Mouse (Mus musculus) MEL (cell line): Measurements from ENCODE around the gene Gdap1l1. TPM values are rescaled to one million over a fixed set of nuclear protein-coding genes. Genes with fewer than 3 reads are reported as not detected.
A peak's percentile ranks its signal among the peaks of the same experiment; 100 is the strongest.

ENCODE experiments used
- DNase-seq: peaks from one replicate; pipeline ENCODE4 v3.0.0; 2011; ENCODE audit warnings: low read depth, low spot score
- H3K27ac ChIP-seq: 2 replicates; pipeline ENCODE4 v1.5.1; 2012; ENCODE audit warnings: low read depth, mild to moderate bottlenecking, control low read depth, low read length, moderate library complexity; ENCODE audit not compliant: control insufficient read depth
- H3K27me3 ChIP-seq, 2 experiments: fragments of 150-350 bp in 1 of 2; sonication (generic) in 1 of 2; 2 replicates each; pipeline ENCODE4 v1.6.1; 2012; ENCODE audit warnings: low read length in 2 of 2, mild to moderate bottlenecking in 2 of 2, improper control_type of control experiment in 1 of 2, moderate library complexity in 1 of 2; ENCODE audit not compliant: insufficient read depth in 2 of 2, control insufficient read depth in 1 of 2
- H3K36me3 ChIP-seq, 2 experiments: 2 replicates each; pipeline ENCODE4 v1.6.1; 2012 to 2014; ENCODE audit warnings: low read length in 2 of 2, improper control_type of control experiment in 1 of 2, inconsistent platforms in 1 of 2, mild to moderate bottlenecking in 1 of 2; ENCODE audit not compliant: insufficient read depth in 2 of 2, control insufficient read depth in 1 of 2
- H3K4me1 ChIP-seq, 2 experiments: fragments of 150-350 bp in 1 of 2; sonication (generic) in 1 of 2; 2 replicates each; pipeline ENCODE4 v1.6.1; 2012; ENCODE audit warnings: low read length in 2 of 2, improper control_type of control experiment in 1 of 2, mild to moderate bottlenecking in 1 of 2; ENCODE audit not compliant: insufficient read depth in 2 of 2, control insufficient read depth in 1 of 2
- H3K4me3 ChIP-seq, 2 experiments: fragments of 150-350 bp in 1 of 2; sonication (generic) in 1 of 2; 2 replicates each; pipeline ENCODE4 v1.5.1; 2012; ENCODE audit warnings: low read depth in 2 of 2, low read length in 2 of 2, mild to moderate bottlenecking in 2 of 2, moderate library complexity in 2 of 2, control low read depth in 1 of 2, improper control_type of control experiment in 1 of 2; ENCODE audit not compliant: control insufficient read depth in 1 of 2, insufficient read depth in 1 of 2
- H3K79me2 ChIP-seq: 2 replicates; pipeline ENCODE4 v1.6.1; 2012; ENCODE audit warnings: mild to moderate bottlenecking, low read length, moderate library complexity; ENCODE audit not compliant: control insufficient read depth, poor library complexity, insufficient read depth
- H3K9ac ChIP-seq: 2 replicates; pipeline ENCODE4 v1.6.1; 2012; ENCODE audit warnings: low read depth, mild to moderate bottlenecking, control low read depth, low read length, moderate library complexity; ENCODE audit not compliant: control insufficient read depth, poor library complexity, severe bottlenecking
- H3K9me3 ChIP-seq: fragments of 150-350 bp; sonication (generic); replicated peaks from 2 replicates; pipeline ENCODE4 v1.6.1; 2012; ENCODE audit warnings: mild to moderate bottlenecking, low read length, improper control_type of control experiment, moderate library complexity; ENCODE audit not compliant: insufficient read depth
- BHLHE40 ChIP-seq: IDR thresholded peaks from 2 replicates; pipeline ENCODE4 v1.6.1; 2012; ENCODE audit warnings: low read depth, mild to moderate bottlenecking, inconsistent platforms, low read length, improper control_type of control experiment, borderline replicate concordance
- CTCF ChIP-seq, 3 experiments: IDR thresholded peaks in 2 of 3; conservative IDR thresholded peaks in 1 of 3; 2 replicates each; pipeline ENCODE4 v1.5.1; 2011 to 2012; ENCODE audit warnings: low read length in 3 of 3, low read depth in 2 of 3, mild to moderate bottlenecking in 2 of 3, improper control_type of control experiment in 1 of 3, inconsistent platforms in 1 of 3, mixed read lengths in 1 of 3, moderate library complexity in 1 of 3; ENCODE audit not compliant: control insufficient read depth in 1 of 3, insufficient read depth in 1 of 3, poor library complexity in 1 of 3, severe bottlenecking in 1 of 3
- EP300 ChIP-seq, 2 experiments: IDR thresholded peaks; 2 replicates each; pipeline ENCODE4 v1.6.1; 2011; ENCODE audit warnings: improper control_type of control experiment in 2 of 2, low read length in 2 of 2, low read depth in 1 of 2, mild to moderate bottlenecking in 1 of 2
- HCFC1 ChIP-seq: IDR thresholded peaks from 2 replicates; pipeline ENCODE4 v1.6.1; 2012; ENCODE audit warnings: low read depth, mild to moderate bottlenecking, inconsistent platforms, low read length, improper control_type of control experiment, moderate library complexity
- JUND ChIP-seq: IDR thresholded peaks from 2 replicates; pipeline ENCODE4 v1.6.1; 2011; ENCODE audit warnings: low read depth, mild to moderate bottlenecking, improper control_type of control experiment, low read length
- MAFK ChIP-seq: IDR thresholded peaks from 2 replicates; pipeline ENCODE4 v1.6.1; 2011; ENCODE audit warnings: low read depth, mild to moderate bottlenecking, low read length, improper control_type of control experiment, borderline replicate concordance
- POLR2AphosphoS5 ChIP-seq: IDR thresholded peaks from 2 replicates; pipeline ENCODE4 v1.6.1; 2012; ENCODE audit warnings: low read depth, borderline replicate concordance, mild to moderate bottlenecking, inconsistent platforms, low read length, moderate library complexity, mixed read lengths
- RAD21 ChIP-seq: IDR thresholded peaks from 2 replicates; pipeline ENCODE4 v1.6.1; 2011; ENCODE audit warnings: mild to moderate bottlenecking, low read depth, low read length, improper control_type of control experiment
- TAL1 ChIP-seq: IDR thresholded peaks from 2 replicates; pipeline ENCODE4 v1.6.1; 2012; ENCODE audit warnings: mild to moderate bottlenecking, inconsistent platforms, low read length, moderate library complexity, mixed read lengths
- TCF12 ChIP-seq: IDR thresholded peaks from 2 replicates; pipeline ENCODE4 v1.6.1; 2014; ENCODE audit warnings: low read depth, mild to moderate bottlenecking, inconsistent platforms, low read length, improper control_type of control experiment, moderate library complexity
- USF2 ChIP-seq, 2 experiments: IDR thresholded peaks; 2 replicates each; pipeline ENCODE4 v1.6.1; 2011 to 2012; ENCODE audit warnings: improper control_type of control experiment in 2 of 2, low read length in 2 of 2, borderline replicate concordance in 1 of 2, inconsistent platforms in 1 of 2, low read depth in 1 of 2, mild to moderate bottlenecking in 1 of 2; ENCODE audit not compliant: insufficient read depth in 1 of 2
- ZC3H11A ChIP-seq: IDR thresholded peaks from 2 replicates; pipeline ENCODE4 v1.6.1; 2012; ENCODE audit warnings: low read depth, mild to moderate bottlenecking, inconsistent platforms, low read length, improper control_type of control experiment
- ZMIZ1 ChIP-seq: IDR thresholded peaks from 2 replicates; pipeline ENCODE4 v1.6.1; 2012; ENCODE audit warnings: low read depth, mild to moderate bottlenecking, inconsistent platforms, low read length, improper control_type of control experiment, moderate library complexity
- ZNF384 ChIP-seq: IDR thresholded peaks from 2 replicates; pipeline ENCODE4 v1.6.1; 2012; ENCODE audit warnings: low read depth, mild to moderate bottlenecking, inconsistent platforms, low read length, improper control_type of control experiment
- polyA plus RNA-seq, 2 experiments: library from polyadenylated mRNA; stranded (reverse) in 1 of 2; unstranded in 1 of 2; fragments of >175 nt in 1 of 2; fragments of >200 nt in 1 of 2; gene quantifications; 2 replicates each; pipeline versions ENCODE4 v1.2.1 to v1.2.4; 2012; ENCODE audit warnings: low replicate concordance in 2 of 2, low read depth in 1 of 2; ENCODE audit not compliant: insufficient read length in 2 of 2, insufficient read depth in 1 of 2, missing spikeins in 1 of 2
- total RNA-seq: library from RNA; depleted of rRNA; stranded (reverse); fragments of 300-350 nt; gene quantifications from 2 replicates; pipeline ENCODE4 v1.2.3, GENCODE M21; 2012

Gene Gdap1l1
- total and polyA plus RNA-seq, 3 experiments, result not detected

DNA sequence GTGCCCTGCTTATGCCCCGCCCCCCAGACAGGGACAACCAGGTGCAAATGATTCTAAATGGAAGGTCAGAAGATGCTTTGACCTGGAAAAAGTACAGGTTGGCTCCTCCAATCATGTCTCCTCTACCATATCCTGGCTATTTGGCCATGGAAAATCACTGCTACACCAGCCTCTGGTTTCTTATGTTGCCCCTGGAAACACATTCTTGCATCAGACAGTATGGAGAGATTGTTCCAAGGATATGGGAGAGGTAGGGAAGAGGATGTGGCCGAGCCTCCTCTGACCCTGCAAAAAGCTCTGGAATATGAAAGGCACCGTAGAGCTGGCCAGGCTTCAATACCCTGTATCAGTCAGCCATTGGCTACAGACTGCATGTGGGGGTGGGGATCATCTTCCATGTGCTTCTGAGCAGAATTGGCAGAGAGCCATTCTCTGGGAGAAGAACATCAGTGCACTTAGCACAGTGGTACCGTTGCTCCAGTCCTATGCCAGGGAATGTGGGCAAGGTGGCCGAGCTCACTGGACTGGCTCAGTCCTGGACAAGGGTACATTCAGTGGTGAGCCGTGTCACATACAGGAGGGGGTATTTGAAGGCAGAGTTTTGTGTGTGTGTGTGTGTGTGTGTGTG lies 12.5 kb downstream of the Gdap1l1 start:
- peaks cover 0 to 2% of the 10 kb centered on the region in 2 experiments; a peak in 1 of 4 replicates for H3K27me3 ChIP-seq
- TF ChIP-seq POLR2AphosphoS5, result no peak
- no peak for TF ChIP-seq ZC3H11A
- TF ChIP-seq ZNF384, result no peak
- TF ChIP-seq EP300 (IDR thresholded peaks at IDR 0.05; ENCODE audit: low read depth in 1 of 2, low read length in 2 of 2), result no peak
- TF ChIP-seq MAFK, result no peak
- TF ChIP-seq CTCF (IDR thresholded peaks at IDR 0.05 in 2 of 3, conservative IDR thresholded peaks at IDR 0.05 in 1 of 3; ENCODE audit: control insufficient read depth in 1 of 3, insufficient read depth in 1 of 3, low read depth in 2 of 3, low read length in 3 of 3, poor library complexity in 1 of 3, severe bottlenecking in 1 of 3), result no peak
- no peak for TF ChIP-seq JUND
- no peak for TF ChIP-seq HCFC1

DNA sequence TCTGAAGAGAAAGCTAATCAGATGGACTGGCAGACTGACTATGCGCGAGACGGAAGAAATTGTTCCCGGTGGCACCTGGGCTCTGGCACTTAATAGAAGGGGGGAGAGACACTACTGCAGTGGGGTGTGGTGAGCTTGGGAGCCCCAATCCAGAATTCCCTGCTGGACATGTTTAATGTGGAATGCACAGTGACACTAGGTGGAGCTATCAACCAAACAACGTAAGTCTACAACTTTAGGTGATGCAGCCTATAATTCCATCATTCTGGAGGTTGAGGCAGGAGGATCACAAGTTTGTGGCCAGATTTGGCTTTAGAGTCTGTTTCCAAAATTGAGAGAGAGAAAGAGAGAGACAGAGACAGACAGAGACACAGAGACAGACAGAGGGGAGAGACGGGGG lies 14.5 kb downstream of the Gdap1l1 start:
- no peaks in the 10 kb centered on the region for H3K36me3 ChIP-seq
- DNase-seq, result no peak
- H3K9ac ChIP-seq, result no peak overlapping the region
- H3K27ac ChIP-seq, result no peak overlapping the region
- TF ChIP-seq TCF12 (no peak), CTCF (IDR thresholded peaks at IDR 0.05 in 2 of 3, conservative IDR thresholded peaks at IDR 0.05 in 1 of 3; ENCODE audit: control insufficient read depth in 1 of 3, insufficient read depth in 1 of 3, low read depth in 2 of 3, low read length in 3 of 3, poor library complexity in 1 of 3, severe bottlenecking in 1 of 3) (peak in 1 of 3 experiments; percentile 17; a peak in 1 of 6 replicates), RAD21 (peak; percentile 13)
- no peak overlapping the region for H3K4me3 ChIP-seq
- peaks cover 0 to 2% of the 10 kb centered on the region in 2 experiments; a peak in 2 of 4 replicates for H3K27me3 ChIP-seq
- H3K79me2 ChIP-seq, result no peaks in the 10 kb centered on the region
- no peaks in the 10 kb centered on the region for H3K4me1 ChIP-seq
- H3K9me3 ChIP-seq, result no peaks in the 10 kb centered on the region

More for the DNA sequence above, 12.5 kb downstream of the Gdap1l1 start:
- H3K4me3 ChIP-seq, result no peak overlapping the region
- H3K9me3 ChIP-seq, result no peaks in the 10 kb centered on the region
- no peak overlapping the region for H3K27ac ChIP-seq
- H3K36me3 ChIP-seq, result no peaks in the 10 kb centered on the region
- no peak for DNase-seq
- H3K4me1 ChIP-seq, result no peaks in the 10 kb centered on the region
- H3K79me2 ChIP-seq, result no peaks in the 10 kb centered on the region
- no peak overlapping the region for H3K9ac ChIP-seq

DNA sequence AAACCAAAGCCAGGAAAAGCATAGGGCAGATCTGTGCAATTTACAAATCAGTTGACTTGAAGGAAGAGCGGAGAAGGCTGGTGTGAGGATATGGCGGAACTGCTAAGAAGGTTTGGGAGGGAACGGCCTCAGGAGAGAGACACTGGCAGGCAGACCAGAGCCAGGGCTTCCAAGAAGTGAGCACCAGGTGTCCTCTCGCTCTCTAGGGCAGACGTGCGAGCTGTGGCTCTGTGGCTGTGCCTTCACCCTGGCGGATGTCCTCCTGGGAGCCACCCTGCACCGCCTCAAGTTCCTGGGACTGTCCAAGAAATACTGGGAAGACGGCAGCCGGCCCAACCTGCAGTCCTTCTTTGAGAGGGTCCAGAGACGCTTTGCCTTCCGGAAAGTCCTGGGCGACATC lies 15.1 kb downstream of the Gdap1l1 start:
- H3K4me3 ChIP-seq, result no peak overlapping the region
- TF ChIP-seq USF2 (IDR thresholded peaks at IDR 0.05; ENCODE audit: borderline replicate concordance in 1 of 2, insufficient read depth in 1 of 2, low read depth in 1 of 2, low read length in 2 of 2), result no peak
- no peak for TF ChIP-seq ZMIZ1
- no peak for TF ChIP-seq BHLHE40
- no peak for TF ChIP-seq HCFC1
- TF ChIP-seq TAL1, result no peak
- DNase-seq, result no peak
- H3K27me3 ChIP-seq, result peaks cover 0 to 2% of the 10 kb centered on the region in 2 experiments; a peak in 2 of 4 replicates
- H3K4me1 ChIP-seq, result peaks cover 0 to 5% of the 10 kb centered on the region in 2 experiments; a peak in 2 of 4 replicates
- H3K79me2 ChIP-seq, result no peaks in the 10 kb centered on the region
- no peak overlapping the region for H3K27ac ChIP-seq
- no peaks in the 10 kb centered on the region; a peak in 1 of 4 replicates for H3K36me3 ChIP-seq
- H3K9ac ChIP-seq, result no peak overlapping the region
- H3K9me3 ChIP-seq, result no peaks in the 10 kb centered on the region
